14 mouse cellular contexts compared by ENCODE assay signal in the genomic region with DNA sequence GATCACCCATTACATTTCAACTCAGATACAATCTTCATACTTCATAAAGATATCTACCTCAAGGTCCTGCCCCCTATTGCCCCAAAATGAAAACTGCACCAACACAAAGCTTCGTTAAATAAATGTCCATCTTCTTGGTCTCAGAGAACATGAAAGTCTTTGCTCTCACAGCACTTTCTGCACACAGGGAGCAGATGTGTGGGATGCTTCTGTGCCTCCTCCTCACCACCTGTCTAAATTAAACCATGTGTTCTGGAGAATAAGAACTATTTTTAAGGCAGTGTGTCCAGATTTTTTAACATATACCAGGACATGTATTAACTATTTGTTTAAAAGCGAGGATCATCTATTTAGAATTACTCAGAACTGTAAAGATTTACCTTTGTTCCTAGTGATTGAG. TPM values are rescaled to one million over a fixed set of nuclear protein-coding genes. Genes with fewer than 3 reads are reported as not detected.
"Had no signal": no experiment of that assay in that cellular context is flagged by ENCODE, and none has a peak within 500 bp of the region (broad histone marks: within the 10 kb centered on the region; RNA-seq: fewer than 3 reads in every experiment).

No protein-coding gene starts in this region.

- H3K27ac ChIP-seq: limb, embryonic 10.5 days; liver, embryonic 15.5 days; neural tube, embryonic 15.5 days had no signal

- H3K9ac ChIP-seq: liver, embryonic 15.5 days; neural tube, embryonic 15.5 days had no signal

- DNase-seq: kidney, adult 11 months; kidney, postnatal 10 days; kidney, postnatal 4 days; lung, adult 2 months; lung, postnatal 36 days; midbrain, embryonic 14.5 days had no signal

- H3K9me3 ChIP-seq: limb, embryonic 10.5 days; liver, embryonic 15.5 days; neural tube, embryonic 15.5 days had no signal

- H3K36me3 ChIP-seq: limb, embryonic 10.5 days; liver, embryonic 15.5 days; neural tube, embryonic 15.5 days had no signal

- H3K4me1 ChIP-seq: limb, embryonic 10.5 days; liver, embryonic 15.5 days; neural tube, embryonic 15.5 days had no signal

- H3K27me3 ChIP-seq: liver, embryonic 15.5 days; neural tube, embryonic 15.5 days had no signal

- ATAC-seq: hindbrain, embryonic 16.5 days; lung, postnatal 0 days had no signal

- H3K4me3 ChIP-seq: limb, embryonic 10.5 days; liver, embryonic 15.5 days; myocyte; neural tube, embryonic 15.5 days had no signal

- H3K4me2 ChIP-seq: liver, embryonic 11.5 days; liver, embryonic 15.5 days; neural tube, embryonic 15.5 days had no signal

RNA-seq across cellular contexts. Expression of a gene that starts 36.5 kb away (rescaled TPM):
- polyA plus RNA-seq: small intestine, adult 2 months had no signal
